Mouse (Mus musculus): ENCODE measurements around the gene Gpr156.

DNA sequence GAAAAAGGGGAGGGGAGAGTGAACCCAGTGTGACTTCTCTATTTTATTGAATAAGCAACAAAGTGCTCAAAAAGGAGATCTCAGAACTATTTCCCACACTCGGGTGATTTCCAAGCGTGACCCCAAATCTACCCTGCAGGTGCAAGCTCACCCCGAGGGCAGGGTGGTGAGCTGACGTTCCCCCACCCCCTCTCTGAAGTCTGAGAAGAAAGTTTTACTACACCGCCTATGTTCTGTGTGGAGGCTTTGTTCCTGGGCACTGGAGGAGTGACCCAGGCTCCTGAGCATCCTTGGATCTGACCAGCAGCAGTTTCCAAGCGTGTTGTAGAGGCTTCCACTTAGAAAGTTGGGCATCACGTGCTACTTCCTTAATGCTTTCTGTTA is 514 bp downstream of the Gpr156 start:
- TF ChIP-seq CTCF (IDR thresholded peaks at IDR 0.05; ENCODE audit: extremely low read depth, insufficient read length, insufficient replicate concordance, low read depth, low read length): no peak
- TF ChIP-seq POLR2A (IDR thresholded peaks at IDR 0.05; ENCODE audit: low read depth, low read length): no peak

Measured in small intestine, adult 2 months (tissue).